Mouse (Mus musculus) right cerebral cortex, postnatal 25 days (tissue): ENCODE measurements around the gene Ttc5.
"Not testable (repeated sequence)": the region's sequence is repeated elsewhere in the genome, so short reads cannot be mapped to it uniquely, and the experiment has no call there.

Experiments used
- DNase-seq: peaks from one replicate; pipeline ENCODE4 v3.0.0; 2022

Ttc5 gene

GRCm38 (mm10) chr14:50758416-50759085 lies 26.8 kb downstream of the Ttc5 start:
- DNase-seq, result peak; percentile 21

DNA sequence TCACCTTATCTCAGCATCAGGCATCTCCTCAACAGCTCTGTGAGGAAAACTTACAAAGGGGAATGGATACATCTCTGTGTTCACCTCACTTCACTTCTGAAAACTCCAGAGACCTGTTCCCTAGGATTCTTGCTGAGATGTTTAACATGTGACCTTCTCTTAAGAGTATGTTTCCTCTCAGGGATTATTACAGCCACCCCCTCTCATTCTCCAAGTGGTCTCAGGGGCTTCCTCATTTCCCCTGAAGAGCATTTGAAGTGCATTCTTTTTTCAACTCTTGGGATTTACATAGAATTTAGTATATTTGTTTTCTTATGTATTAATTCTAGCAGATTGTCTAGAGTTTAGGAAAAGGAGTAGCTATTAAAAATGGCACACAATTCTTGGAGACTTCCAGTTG lies 40.3 kb downstream of the Ttc5 start, which contains the start of gene Olfr749:
Gene Olfr749, minus strand, starts transcription at position 101 of the 400 bp plus-strand sequence.
- DNase-seq, result no peak

DNA sequence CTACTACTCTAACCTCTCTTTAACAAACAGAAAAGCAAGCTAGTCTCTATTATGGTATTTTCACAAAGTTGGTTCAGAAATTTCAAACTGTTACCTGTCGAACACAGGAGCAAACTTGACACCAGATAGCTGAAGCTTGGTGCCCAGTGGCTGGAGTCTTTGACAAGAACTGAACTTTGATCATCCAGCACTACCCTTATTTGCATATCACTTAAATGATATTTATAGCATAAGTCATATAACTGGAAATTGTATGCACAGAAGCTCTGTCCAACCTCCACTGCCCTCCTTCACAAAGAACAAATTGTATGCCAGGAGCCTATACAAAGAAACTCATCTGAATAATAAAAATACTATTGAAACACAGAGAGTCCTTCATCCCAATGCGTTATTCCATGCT lies 43.7 kb downstream of the Ttc5 start:
- no peak for DNase-seq

GRCm38 (mm10) chr14:50740334-50740733 lies 45.0 kb downstream of the Ttc5 start:
- DNase-seq, result no peak

DNA sequence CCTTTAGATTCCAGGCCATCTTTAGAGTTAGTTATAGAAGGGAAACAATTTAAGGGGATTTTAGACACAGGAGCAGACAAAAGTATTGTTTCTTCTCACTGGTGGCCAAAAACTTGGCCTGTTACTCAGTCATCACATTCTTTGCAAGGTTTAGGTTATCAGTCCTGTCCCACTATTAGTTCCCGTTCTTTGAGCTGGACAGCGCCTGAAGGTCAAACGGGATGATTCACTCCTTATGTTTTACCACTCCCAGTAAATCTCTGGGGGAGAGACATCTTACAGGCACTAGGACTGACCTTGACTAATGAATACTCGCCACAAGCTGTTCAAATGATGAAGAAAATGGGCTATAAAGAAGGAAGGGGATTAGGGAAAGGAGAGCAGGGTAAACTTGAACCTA lies 62.9 kb downstream of the Ttc5 start:
- not testable (repeated sequence) for DNase-seq

- not testable (repeated sequence) for DNase-seq
These were observed 65.4 kb downstream of the Ttc5 start for GRCm38 (mm10) chr14:50719875-50720274.
